Mouse (Mus musculus) lung, embryonic 14.5 days (tissue): ENCODE data around the gene Tmem132b. TPM values are rescaled to one million over a fixed set of nuclear protein-coding genes. Genes with fewer than 3 reads are reported as not detected.

Source experiments
- ATAC-seq: fragments of 200-750 bp; cut with Nextera tagmentation; 2 replicates; pipeline ENCODE4 v1.8.0; 2017; ENCODE audit warnings: mild to moderate bottlenecking, moderate TSS enrichment, moderate library complexity; ENCODE audit not compliant: insufficient read depth
- DNase-seq: peaks from one replicate; pipeline ENCODE4 v3.0.0-alpha.2; 2015
- H3K27ac ChIP-seq: fragments of 300-500 bp; sonication (generic); 2 replicates; pipeline ENCODE4 v1.5.1; 2014; ENCODE audit warnings: low read depth, mild to moderate bottlenecking, moderate library complexity
- H3K27me3 ChIP-seq: fragments of 300-500 bp; sonication (generic); 2 replicates; pipeline ENCODE4 v1.6.1; 2014; ENCODE audit warnings: low read length, control low read depth; ENCODE audit not compliant: insufficient read depth
- H3K36me3 ChIP-seq: fragments of 300-500 bp; sonication (generic); 2 replicates; pipeline ENCODE4 v1.6.1; 2014; ENCODE audit warnings: control low read depth; ENCODE audit not compliant: insufficient read depth
- H3K4me1 ChIP-seq: fragments of 300-500 bp; sonication (generic); 2 replicates; pipeline ENCODE4 v1.6.1; 2014; ENCODE audit warnings: antibody characterized with exemption, control low read depth; ENCODE audit not compliant: insufficient read depth
- H3K4me2 ChIP-seq: fragments of 300-500 bp; sonication (generic); 2 replicates; pipeline ENCODE4 v1.6.1; 2014; ENCODE audit warnings: mild to moderate bottlenecking
- H3K4me3 ChIP-seq: fragments of 300-500 bp; sonication (generic); 2 replicates; pipeline ENCODE4 v1.5.1; 2014; ENCODE audit warnings: low read depth, low read length
- H3K9ac ChIP-seq: fragments of 300-500 bp; sonication (generic); 2 replicates; pipeline ENCODE4 v1.6.1; 2014
- H3K9me3 ChIP-seq: fragments of 300-500 bp; sonication (generic); 2 replicates; pipeline ENCODE4 v1.6.1; 2016; ENCODE audit warnings: low read depth, low read length, control low read depth
- CTCF ChIP-seq: IDR thresholded peaks from 2 replicates; pipeline ENCODE4 v1.5.1; 2016; ENCODE audit warnings: antibody characterized with exemption, low read depth
- WGBS: fragments of 180-500 bp; shearing (Covaris S2); extraction: QIAGEN DNeasy Blood & Tissue Kit; methylation state at CpG from one replicate; pipeline ENCODE4 v1.1.7; 2014; 5-methylcytosine and 5-hydroxymethylcytosine counted together
- polyA plus RNA-seq: library from polyadenylated mRNA; unstranded; fragments of >200 nt; fragmentation: Nextera tagmentation; extraction: Ambion mirVana; gene quantifications from 2 replicates; pipeline ENCODE4 v1.2.1, GENCODE M21; 2014

The Tmem132b gene
- polyA plus RNA-seq, 1 experiment from 2014 or later: not detected

- Histone ChIP-seq H3K9ac (no peak overlapping the region), H3K27ac (no peak overlapping the region), H3K36me3 (no peaks in the 10 kb centered on the region), H3K4me2 (no peak overlapping the region), H3K4me1 (no peaks in the 10 kb centered on the region), H3K27me3 (no peaks in the 10 kb centered on the region), H3K9me3 (no peaks in the 10 kb centered on the region), H3K4me3 (no peak overlapping the region)
- no peak for ATAC-seq
- TF ChIP-seq CTCF: no peak
- no peak for DNase-seq
- 39% methylated on average over 10 of the region's 10 CpGs for WGBS
Observed at GRCm38 (mm10) chr5:125692538-125692937, 161.0 kb downstream of the Tmem132b start.

GRCm38 (mm10) chr5:125699395-125699794 is 167.8 kb downstream of the Tmem132b start:
- DNase-seq (no peak), ATAC-seq (no peak)
- Histone ChIP-seq H3K27ac (no peak overlapping the region), H3K9me3 (no peaks in the 10 kb centered on the region), H3K27me3 (no peaks in the 10 kb centered on the region), H3K4me2 (no peak overlapping the region), H3K9ac (no peak overlapping the region), H3K4me1 (no peaks in the 10 kb centered on the region), H3K4me3 (no peak overlapping the region), H3K36me3 (no peaks in the 10 kb centered on the region)
- TF ChIP-seq CTCF: no peak
- 66% methylated on average over 3 of the region's 3 CpGs for WGBS

- Histone ChIP-seq H3K27ac (no peak overlapping the region), H3K4me2 (no peak overlapping the region), H3K4me1 (no peaks in the 10 kb centered on the region), H3K27me3 (no peaks in the 10 kb centered on the region), H3K4me3 (no peak overlapping the region), H3K36me3 (no peaks in the 10 kb centered on the region), H3K9me3 (no peaks in the 10 kb centered on the region), H3K9ac (no peak overlapping the region)
- WGBS: 87% methylated on average over 5 of the region's 5 CpGs
- no peak for DNase-seq
- no peak for ATAC-seq
- no peak for TF ChIP-seq CTCF
Observed at GRCm38 (mm10) chr5:125700234-125700633, 168.7 kb downstream of the Tmem132b start.

GRCm38 (mm10) chr5:125705379-125705778 is 173.8 kb downstream of the Tmem132b start:
- Histone ChIP-seq H3K9me3 (no peaks in the 10 kb centered on the region), H3K4me2 (no peak overlapping the region), H3K27ac (no peak overlapping the region), H3K4me1 (no peaks in the 10 kb centered on the region), H3K4me3 (no peak overlapping the region), H3K27me3 (no peaks in the 10 kb centered on the region), H3K36me3 (no peaks in the 10 kb centered on the region), H3K9ac (no peak overlapping the region)
- 67% methylated on average over 8 of the region's 8 CpGs for WGBS
- ATAC-seq (no peak), DNase-seq (no peak)
- TF ChIP-seq CTCF: no peak

- Histone ChIP-seq H3K9ac (no peak overlapping the region), H3K9me3 (no peaks in the 10 kb centered on the region), H3K4me2 (no peak overlapping the region), H3K27me3 (no peaks in the 10 kb centered on the region), H3K27ac (no peak overlapping the region), H3K36me3 (no peaks in the 10 kb centered on the region), H3K4me3 (no peak overlapping the region), H3K4me1 (no peaks in the 10 kb centered on the region)
- peak; percentile 53 for DNase-seq
- 5% methylated on average over 3 of the region's 3 CpGs for WGBS
- TF ChIP-seq CTCF: peak; percentile 36
- no peak for ATAC-seq
Observed at GRCm38 (mm10) chr5:125709160-125709559, 177.6 kb downstream of the Tmem132b start.

- Histone ChIP-seq H3K36me3 (no peaks in the 10 kb centered on the region), H3K27ac (no peak overlapping the region), H3K9ac (no peak overlapping the region), H3K4me1 (no peaks in the 10 kb centered on the region), H3K9me3 (no peaks in the 10 kb centered on the region), H3K4me3 (no peak overlapping the region), H3K27me3 (no peaks in the 10 kb centered on the region), H3K4me2 (no peak overlapping the region)
- 86% methylated on average over 7 of the region's 7 CpGs for WGBS
- ATAC-seq (no peak), DNase-seq (no peak)
- TF ChIP-seq CTCF: no peak
Observed at GRCm38 (mm10) chr5:125726815-125727214, 195.2 kb downstream of the Tmem132b start.

GRCm38 (mm10) chr5:125727436-125727835 is 195.9 kb downstream of the Tmem132b start:
- Histone ChIP-seq H3K4me3 (no peak overlapping the region), H3K9ac (no peak overlapping the region), H3K9me3 (no peaks in the 10 kb centered on the region), H3K36me3 (no peaks in the 10 kb centered on the region), H3K27ac (no peak overlapping the region), H3K4me2 (no peak overlapping the region), H3K4me1 (no peaks in the 10 kb centered on the region), H3K27me3 (no peaks in the 10 kb centered on the region)
- DNase-seq: no peak
- no peak for TF ChIP-seq CTCF
- ATAC-seq: no peak
- WGBS: 79% methylated on average over 5 of the region's 5 CpGs

GRCm38 (mm10) chr5:125727936-125728335 is 196.4 kb downstream of the Tmem132b start:
- no peaks in the 10 kb centered on the region for H3K4me1 ChIP-seq
- H3K27ac ChIP-seq: no peak overlapping the region
- no peak overlapping the region for H3K4me2 ChIP-seq
- H3K9me3 ChIP-seq: no peaks in the 10 kb centered on the region
- 87% methylated on average over 9 of the region's 9 CpGs for WGBS
- ATAC-seq (no peak), DNase-seq (no peak)
- H3K36me3 ChIP-seq: no peaks in the 10 kb centered on the region
- H3K27me3 ChIP-seq: no peaks in the 10 kb centered on the region
- no peak overlapping the region for H3K4me3 ChIP-seq
- no peak overlapping the region for H3K9ac ChIP-seq
- TF ChIP-seq CTCF: no peak
